7 mouse cellular contexts compared by ENCODE assay signal in the genomic region with DNA sequence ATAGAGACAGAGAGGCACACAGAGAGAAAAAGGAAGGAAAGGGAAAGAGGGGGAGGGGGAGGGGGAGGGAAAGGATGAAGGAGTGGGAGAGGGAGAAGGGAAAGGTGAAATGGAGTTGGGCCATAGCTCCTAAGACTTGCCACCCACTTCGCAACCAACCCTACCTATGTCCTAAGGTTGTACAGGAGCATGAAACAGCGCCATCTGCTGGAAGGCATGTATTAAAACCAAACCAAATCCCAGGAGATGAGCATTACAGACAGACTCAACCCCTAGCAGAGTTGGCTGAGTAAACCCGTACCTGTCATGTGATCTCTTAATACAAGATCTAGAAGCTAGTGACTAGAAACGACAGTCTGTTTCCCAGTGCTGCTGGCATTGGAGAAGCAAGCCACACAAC.
DNase-seq lines count a peak whose midpoint lies in the region; ATAC-seq and TF ChIP-seq lines count a peak whose summit lies in the region.

No protein-coding gene starts in this region.

- H3K9me3 ChIP-seq in liver, embryonic 12.5 days (replicated peaks), result no peaks in the 10 kb centered on the region; the same call in 1 of the 2 replicates

- H3K79me2 ChIP-seq in liver, adult 2 months (ENCODE audit: control insufficient read depth, insufficient read depth, low read length), result no peaks in the 10 kb centered on the region

- peak; percentile 47 for DNase-seq in liver, adult 2 months (ENCODE audit: extremely low read depth, low read depth, low spot score)
- peak; percentile 76 for DNase-seq in ZHBTc4 (ENCODE audit: low read depth, low spot score)
- peak; percentile 10 for DNase-seq in c-Kit-positive CD71-positive TER-119-negative erythroid progenitor cells, embryonic 14.5 days (ENCODE audit: low read depth)
- DNase-seq in mesoderm, embryonic 11.5 days (ENCODE audit: low read depth, low spot score), result peak; percentile 61
- no peak for DNase-seq in MN1 (ENCODE audit: low spot score)

- no peak overlapping the region for H3K4me2 ChIP-seq in liver, embryonic 12.5 days

- H3K36me3 ChIP-seq in liver, adult 2 months (ENCODE audit: control insufficient read depth, insufficient read depth, low read length), result no peaks in the 10 kb centered on the region
- no peaks in the 10 kb centered on the region for H3K36me3 ChIP-seq in liver, embryonic 12.5 days

- H3K27me3 ChIP-seq in liver, adult 2 months (ENCODE audit: control insufficient read depth, insufficient read depth, low read length), result no peaks in the 10 kb centered on the region
- no peaks in the 10 kb centered on the region for H3K27me3 ChIP-seq in liver, embryonic 12.5 days (replicated peaks)

- ATAC-seq in liver, embryonic 12.5 days, result no peak
- peak; percentile 80 to 85; a peak in 2 of 4 replicates for ATAC-seq in hematopoietic stem cell, adult 5-6 weeks (replicated peaks in 1 of 2; ENCODE audit: insufficient read depth in 1 of 2, low FRiP score in 2 of 2, low TSS enrichment in 1 of 2, low read depth in 1 of 2, poor library complexity in 2 of 2, severe bottlenecking in 2 of 2)

- TF ChIP-seq CTCF in liver, adult 2 months (IDR thresholded peaks at IDR 0.05; ENCODE audit: low read depth, low read length), result peak; percentile 39

- WGBS in liver, adult 2 months, result 23% methylated on average over 4 of the region's 4 CpGs
- WGBS in liver, embryonic 12.5 days (ENCODE audit: insufficient replicate concordance), result 24% methylated on average over 4 of the region's 4 CpGs

- no peak for TF ChIP-seq POLR2A in liver, adult 2 months (IDR thresholded peaks at IDR 0.05; ENCODE audit: extremely low read depth, insufficient read depth, low read length)

- H3K9ac ChIP-seq in liver, adult 2 months (ENCODE audit: low read depth, low read length), result no peak overlapping the region
- no peak overlapping the region for H3K9ac ChIP-seq in liver, embryonic 12.5 days

- no peak overlapping the region for H3K27ac ChIP-seq in liver, adult 2 months (replicated peaks; ENCODE audit: insufficient read depth, low read depth, low read length)
- H3K27ac ChIP-seq in liver, embryonic 12.5 days, result no peak overlapping the region

- H3K4me1 ChIP-seq in liver, adult 2 months (ENCODE audit: control insufficient read depth, insufficient read depth, low read length), result no peaks in the 10 kb centered on the region
- no peaks in the 10 kb centered on the region for H3K4me1 ChIP-seq in liver, embryonic 12.5 days

- H3K4me3 ChIP-seq in liver, adult 2 months (ENCODE audit: insufficient read depth, low read depth, low read length), result no peak overlapping the region
- H3K4me3 ChIP-seq in liver, embryonic 12.5 days, result no peak overlapping the region
